ENCODE assay signal across 24 mouse cellular contexts in genomic region chr5:31821204-31821603, GRCm38 (mm10).
DNase-seq lines count a peak whose midpoint lies in the region; ATAC-seq and TF ChIP-seq lines count a peak whose summit lies in the region.
"Had no signal": no experiment of that assay in that cellular context is flagged by ENCODE, and none has a peak within 500 bp of the region (broad histone marks: within the 10 kb centered on the region; RNA-seq: fewer than 3 reads in every experiment).

No protein-coding gene starts in this region.

- WGBS in thymus, adult 2 months = 91% methylated on average over 1 of the region's 1 CpGs

- TF ChIP-seq POLR2A in thymus, adult 2 months (IDR thresholded peaks at IDR 0.05; ENCODE audit: control insufficient read depth, extremely low read depth, insufficient read depth, low read length, poor library complexity) = no peak

- DNase-seq in thymus, adult 2 months = peak; percentile 4
- DNase-seq in thymus, postnatal 10 days (ENCODE audit: low spot score in 2 of 2) = no peak
- DNase-seq in A20 (ENCODE audit: low read depth, low spot score) = peak; percentile 25
- DNase-seq in layer of hippocampus, adult 2 months (ENCODE audit: low spot score in 2 of 2) = no peak
- DNase-seq in right cerebral cortex, adult 18-20 months = no peak
- DNase-seq: adrenal gland, adult 8-10 months; adrenal gland, postnatal 25 days; cerebellum, adult 11-12 months; cerebellum, adult 8-10 months; cerebellum, postnatal 10 days; cerebellum, postnatal 36 days; forebrain, postnatal 0 days; gastrocnemius, adult 2 months; gastrocnemius, postnatal 14 days; heart, adult 18-20 months had no signal

- no peak overlapping the region for H3K4me3 ChIP-seq in thymus, adult 2 months (ENCODE audit: control insufficient read depth, insufficient read depth, low read length)
- H3K4me3 ChIP-seq in layer of hippocampus, adult 2 months = no peak overlapping the region
- H3K4me3 ChIP-seq: embryonic facial prominence, embryonic 12.5 days; embryonic facial prominence, embryonic 15.5 days; gastrocnemius, adult 2 months; hindbrain, embryonic 10.5 days; hindbrain, embryonic 13.5 days had no signal

- peaks cover 7% of the 10 kb centered on the region for H3K4me1 ChIP-seq in thymus, adult 2 months (replicated peaks; ENCODE audit: control insufficient read depth, insufficient read depth, low read length)
- H3K4me1 ChIP-seq: embryonic facial prominence, embryonic 12.5 days; embryonic facial prominence, embryonic 15.5 days; hindbrain, embryonic 10.5 days; hindbrain, embryonic 13.5 days had no signal

- H3K27me3 ChIP-seq in thymus, adult 2 months (ENCODE audit: control insufficient read depth, insufficient read depth, low read length) = no peaks in the 10 kb centered on the region
- H3K27me3 ChIP-seq: embryonic facial prominence, embryonic 12.5 days; embryonic facial prominence, embryonic 15.5 days; hindbrain, embryonic 13.5 days had no signal

- ATAC-seq in common myeloid progenitor, adult 5-6 weeks (replicated peaks; ENCODE audit: low read depth, poor library complexity, severe bottlenecking) = 0 out of 2 replicates have a peak, but pooled peaks have one; percentile 32
- ATAC-seq in monocyte, adult 5-6 weeks (replicated peaks; ENCODE audit: insufficient number of reproducible peaks, low FRiP score, low TSS enrichment, poor library complexity, severe bottlenecking) = 0 out of 2 replicates have a peak, but pooled peaks have one; percentile 40
- ATAC-seq: activated CD4-positive, CD25-positive, alpha-beta regulatory T cell, adult 4 months; forebrain, embryonic 14.5 days; forebrain, postnatal 0 days; hindbrain, embryonic 16.5 days had no signal

- no peak for TF ChIP-seq CTCF in thymus, adult 2 months (IDR thresholded peaks at IDR 0.05; ENCODE audit: borderline replicate concordance, control insufficient read depth, extremely low read depth, insufficient read depth, low read length, poor library complexity)
- TF ChIP-seq CTCF in layer of hippocampus, adult 2 months (conservative IDR thresholded peaks at IDR 0.05) = no peak

- no peak overlapping the region for H3K27ac ChIP-seq in thymus, adult 2 months (ENCODE audit: control insufficient read depth, insufficient read depth, low read length)
- no peak overlapping the region for H3K27ac ChIP-seq in layer of hippocampus, adult 2 months
- H3K27ac ChIP-seq: embryonic facial prominence, embryonic 12.5 days; embryonic facial prominence, embryonic 15.5 days; gastrocnemius, adult 2 months; hindbrain, embryonic 10.5 days; hindbrain, embryonic 13.5 days had no signal

- H3K36me3 ChIP-seq in thymus, adult 2 months (ENCODE audit: control insufficient read depth, insufficient read depth, low read length) = no peaks in the 10 kb centered on the region
- H3K36me3 ChIP-seq: embryonic facial prominence, embryonic 12.5 days; embryonic facial prominence, embryonic 15.5 days; hindbrain, embryonic 10.5 days; hindbrain, embryonic 13.5 days had no signal

Comparison
In these comparisons a context has a peak if more than half of its experiments do, and no peak if none do; other contexts are left out.
1. DNase-seq: peak in thymus, adult 2 months (single experiment) and A20 (single experiment); none in thymus, postnatal 10 days (0 of 2), layer of hippocampus, adult 2 months (0 of 2) and right cerebral cortex, adult 18-20 months (single experiment).